Comparison of ENCODE assay signal across 9 mouse cellular contexts in genomic region chr8:111786701-111787588, GRCm38 (mm10). TPM values are rescaled to one million over a fixed set of nuclear protein-coding genes. Genes with fewer than 3 reads are reported as not detected.
DNase-seq lines count a peak whose midpoint lies in the region; ATAC-seq and TF ChIP-seq lines count a peak whose summit lies in the region.
"Had no signal": no experiment of that assay in that cellular context is flagged by ENCODE, and none has a peak within 500 bp of the region (broad histone marks: within the 10 kb centered on the region; RNA-seq: fewer than 3 reads in every experiment).

No protein-coding gene starts in this region.

- 23% methylated on average over 13 of the region's 13 CpGs for WGBS in forebrain, embryonic 15.5 days
- 23% methylated on average over 13 of the region's 13 CpGs for whole genome bisulfite sequencing in midbrain, embryonic 12.5 days
- WGBS in liver, embryonic 11.5 days = 76% methylated on average over 13 of the region's 13 CpGs

- no peak for TF ChIP-seq CTCF in ES-Bruce4 (IDR thresholded peaks at IDR 0.05; ENCODE audit: low read depth, low read length)

- ATAC-seq in forebrain, embryonic 15.5 days (replicated peaks) = peak; percentile 39
- ATAC-seq in midbrain, embryonic 12.5 days (ENCODE audit: low FRiP score, low read depth) = peak; percentile 89
- no peak for ATAC-seq in megakaryocyte, adult 5-6 weeks (ENCODE audit: poor library complexity, severe bottlenecking)
- no peak for ATAC-seq in liver, embryonic 11.5 days (replicated peaks; ENCODE audit: low FRiP score)
- ATAC-seq: intestine, embryonic 15.5 days had no signal

- H3K27ac ChIP-seq in ES-Bruce4 (ENCODE audit: insufficient read depth, low read length) = peak overlapping the region; percentile 96
- H3K27ac ChIP-seq in forebrain, embryonic 15.5 days (replicated peaks) = peak overlapping the region; percentile 67
- H3K27ac ChIP-seq in midbrain, embryonic 12.5 days (replicated peaks) = peak overlapping the region; percentile 85
- H3K27ac ChIP-seq in liver, embryonic 11.5 days (ENCODE audit: low read depth, low read length) = no peak overlapping the region
- H3K27ac ChIP-seq: intestine, embryonic 15.5 days had no signal

- no peaks in the 10 kb centered on the region for H3K9me3 ChIP-seq in ES-Bruce4 (replicated peaks; ENCODE audit: control insufficient read depth, insufficient read depth, low read length, poor library complexity, severe bottlenecking)
- no peaks in the 10 kb centered on the region for H3K9me3 ChIP-seq in forebrain, embryonic 15.5 days
- no peaks in the 10 kb centered on the region for H3K9me3 ChIP-seq in midbrain, embryonic 12.5 days
- no peaks in the 10 kb centered on the region for H3K9me3 ChIP-seq in liver, embryonic 11.5 days (ENCODE audit: control insufficient read depth, low read length)
- H3K9me3 ChIP-seq: intestine, embryonic 15.5 days had no signal

- no peak for TF ChIP-seq POLR2A in ES-Bruce4 (IDR thresholded peaks at IDR 0.05; ENCODE audit: insufficient read depth, low read length)

- H3K27me3 ChIP-seq in ES-Bruce4 (ENCODE audit: control insufficient read depth, insufficient read depth, low read length, poor library complexity, severe bottlenecking) = no peaks in the 10 kb centered on the region
- no peaks in the 10 kb centered on the region for H3K27me3 ChIP-seq in forebrain, embryonic 15.5 days
- H3K27me3 ChIP-seq in midbrain, embryonic 12.5 days = no peaks in the 10 kb centered on the region
- H3K27me3 ChIP-seq in liver, embryonic 11.5 days (replicated peaks; ENCODE audit: control insufficient read depth, insufficient read depth, low read length) = no peaks in the 10 kb centered on the region
- H3K27me3 ChIP-seq: intestine, embryonic 15.5 days had no signal

- peaks cover 19% of the 10 kb centered on the region for H3K4me1 ChIP-seq in ES-Bruce4 (ENCODE audit: control insufficient read depth, insufficient read depth, low read length)
- H3K4me1 ChIP-seq in forebrain, embryonic 15.5 days = peaks cover 56% of the 10 kb centered on the region
- peaks cover 45% of the 10 kb centered on the region for H3K4me1 ChIP-seq in midbrain, embryonic 12.5 days
- 0 out of 2 replicates have a peak, but pooled peaks cover 7% of the 10 kb centered on the region for H3K4me1 ChIP-seq in liver, embryonic 11.5 days (replicated peaks; ENCODE audit: control insufficient read depth, insufficient read depth, low read length)

- no peak overlapping the region for H3K4me3 ChIP-seq in ES-Bruce4 (ENCODE audit: low read depth, low read length)
- H3K4me3 ChIP-seq in forebrain, embryonic 15.5 days = no peak overlapping the region
- no peak overlapping the region for H3K4me3 ChIP-seq in midbrain, embryonic 12.5 days
- no peak overlapping the region for H3K4me3 ChIP-seq in liver, embryonic 11.5 days (ENCODE audit: low read depth, low read length)
- H3K4me3 ChIP-seq: intestine, embryonic 15.5 days had no signal

- DNase-seq in R1 (ENCODE audit: low read depth, low spot score) = peak; percentile 80
- no peak for DNase-seq in liver, embryonic 11.5 days (ENCODE audit: low spot score)
- no peak for DNase-seq in adrenal gland, postnatal 10 days

- 0 out of 2 replicates have a peak, but pooled peaks cover 5% of the 10 kb centered on the region for H3K36me3 ChIP-seq in ES-Bruce4 (ENCODE audit: control insufficient read depth, insufficient read depth, low read length, poor library complexity, severe bottlenecking)
- no peaks in the 10 kb centered on the region for H3K36me3 ChIP-seq in forebrain, embryonic 15.5 days
- no peaks in the 10 kb centered on the region for H3K36me3 ChIP-seq in midbrain, embryonic 12.5 days
- H3K36me3 ChIP-seq in liver, embryonic 11.5 days (ENCODE audit: control insufficient read depth, insufficient read depth, low read length) = no peaks in the 10 kb centered on the region
- H3K36me3 ChIP-seq: intestine, embryonic 15.5 days had no signal

- H3K4me2 ChIP-seq in forebrain, embryonic 15.5 days (replicated peaks) = 0 out of 2 replicates have a peak overlapping the region, but pooled peaks have one; percentile 6
- H3K4me2 ChIP-seq in midbrain, embryonic 12.5 days (replicated peaks) = peak overlapping the region; percentile 35
- no peak overlapping the region for H3K4me2 ChIP-seq in liver, embryonic 11.5 days
- H3K4me2 ChIP-seq: intestine, embryonic 15.5 days had no signal

- peak overlapping the region; percentile 19 for H3K9ac ChIP-seq in ES-Bruce4 (ENCODE audit: low read depth, poor library complexity, severe bottlenecking)
- peak overlapping the region; percentile 15; the same call in 1 of the 2 replicates for H3K9ac ChIP-seq in forebrain, embryonic 15.5 days (replicated peaks)
- peak overlapping the region; percentile 2; the same call in 1 of the 2 replicates for H3K9ac ChIP-seq in midbrain, embryonic 12.5 days (replicated peaks)
- no peak overlapping the region for H3K9ac ChIP-seq in liver, embryonic 11.5 days (ENCODE audit: low read depth, low read length)
- H3K9ac ChIP-seq: intestine, embryonic 15.5 days had no signal

- TF ChIP-seq EP300 in ES-Bruce4 (IDR thresholded peaks at IDR 0.05; ENCODE audit: insufficient read depth, low read depth, low read length) = peak; percentile 69

RNA-seq across cellular contexts. Expression of gene Bcar1, which starts 43.3 kb away (rescaled TPM):
- polyA plus RNA-seq in ES-Bruce4 (2011; ENCODE audit: insufficient read depth, insufficient read length, low read depth, missing spikeins) = 59.8 and 64.6 TPM in 2 replicates
- polyA plus RNA-seq in forebrain, embryonic 15.5 days (2015; fragmentation: Nextera tagmentation; extraction: Ambion mirVana) = 51.8 and 55.1 TPM in 2 replicates
- polyA plus RNA-seq in midbrain, embryonic 12.5 days (2016; fragmentation: Nextera tagmentation; extraction: Ambion mirVana) = 52.4 and 53.8 TPM in 2 replicates
- total RNA-seq in megakaryocyte, adult 5-6 weeks (2015) = 0.21 TPM in 1 of 2 replicates, not detected in the other
- total RNA-seq in megakaryocyte, adult 5-6 weeks (2017) = not detected in 2 replicates
- 26.1 and 27.8 TPM in 2 replicates for polyA plus RNA-seq in liver, embryonic 11.5 days (2014; fragmentation: Nextera tagmentation; extraction: Ambion mirVana)
- total RNA-seq in adrenal gland, postnatal 10 days (2021) = 10 to 100 TPM; 53.4 to 62.7 TPM
- total RNA-seq: megakaryocyte-erythroid progenitor cell, adult 5-6 weeks had no signal

Comparison
In these comparisons a context has a peak if more than half of its experiments do, and no peak if none do; other contexts are left out.
1. ATAC-seq: peak in forebrain, embryonic 15.5 days (single experiment) and midbrain, embryonic 12.5 days (single experiment); none in megakaryocyte, adult 5-6 weeks (single experiment) and liver, embryonic 11.5 days (single experiment).